Mouse (Mus musculus): Measurements from ENCODE around the gene Ankrd55. TPM values are rescaled to one million over a fixed set of nuclear protein-coding genes. Genes with fewer than 3 reads are reported as not detected.

Ankrd55 gene
- total and polyA plus RNA-seq, 2 experiments: 0.09 to 0.10 TPM

DNA sequence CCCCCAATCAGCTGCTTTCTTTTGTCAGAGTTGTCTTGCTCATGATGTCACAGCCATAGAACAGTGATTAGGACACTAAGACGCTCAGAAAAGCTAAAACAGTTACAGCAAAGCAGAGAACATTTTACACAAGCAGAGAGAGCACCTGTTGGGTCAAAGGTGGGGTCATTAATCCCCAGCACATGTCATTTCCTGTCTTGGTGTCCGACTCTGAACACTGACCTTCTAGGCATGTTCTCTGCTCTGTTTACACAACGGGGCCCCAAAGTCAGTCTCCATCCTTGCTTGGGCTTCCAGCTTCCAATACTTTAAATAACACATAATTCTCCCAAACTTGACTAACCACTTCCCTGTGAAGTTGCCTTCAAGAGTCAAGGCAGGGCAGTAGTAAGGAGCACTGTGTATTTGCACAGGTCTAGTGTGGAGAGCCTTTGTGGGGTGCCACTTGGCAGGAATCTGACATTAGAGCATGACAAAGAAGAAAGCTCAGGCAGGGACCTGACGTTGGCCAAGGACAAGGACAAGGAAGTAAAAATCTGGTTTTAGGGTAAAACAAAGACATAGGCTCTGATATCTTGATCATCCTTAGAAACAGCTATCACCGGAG, 123.1 kb downstream of the Ankrd55 start:
- no peak overlapping the region for H3K9ac ChIP-seq (ENCODE audit: low read depth, low read length)
- H3K4me1 ChIP-seq (ENCODE audit: control insufficient read depth, insufficient read depth, low read length): peaks cover 4% of the 10 kb centered on the region; the same call in 1 of the 2 replicates
- H3K27me3 ChIP-seq (ENCODE audit: control insufficient read depth, insufficient read depth, low read length): no peaks in the 10 kb centered on the region
- TF ChIP-seq POLR2A (IDR thresholded peaks at IDR 0.05; ENCODE audit: extremely low read depth, insufficient read depth, low read length) (no peak), CTCF (IDR thresholded peaks at IDR 0.05; ENCODE audit: low read depth, low read length) (no peak)
- no peaks in the 10 kb centered on the region for H3K79me2 ChIP-seq (ENCODE audit: control insufficient read depth, insufficient read depth, low read length)
- DNase-seq (ENCODE audit: extremely low read depth, low read depth, low spot score): peak; percentile 64
- 58% methylated on average over 5 of the region's 5 CpGs for WGBS
- H3K36me3 ChIP-seq (ENCODE audit: control insufficient read depth, insufficient read depth, low read length): no peaks in the 10 kb centered on the region
- H3K27ac ChIP-seq (replicated peaks; ENCODE audit: insufficient read depth, low read depth, low read length): no peak overlapping the region
- no peak overlapping the region for H3K4me3 ChIP-seq (ENCODE audit: insufficient read depth, low read depth, low read length)

- no peak for TF ChIP-seq POLR2A (IDR thresholded peaks at IDR 0.05; ENCODE audit: extremely low read depth, insufficient read depth, low read length)
These were observed 124.0 kb downstream of the Ankrd55 start for GRCm38 (mm10) chr13:112412251-112412650.

DNA sequence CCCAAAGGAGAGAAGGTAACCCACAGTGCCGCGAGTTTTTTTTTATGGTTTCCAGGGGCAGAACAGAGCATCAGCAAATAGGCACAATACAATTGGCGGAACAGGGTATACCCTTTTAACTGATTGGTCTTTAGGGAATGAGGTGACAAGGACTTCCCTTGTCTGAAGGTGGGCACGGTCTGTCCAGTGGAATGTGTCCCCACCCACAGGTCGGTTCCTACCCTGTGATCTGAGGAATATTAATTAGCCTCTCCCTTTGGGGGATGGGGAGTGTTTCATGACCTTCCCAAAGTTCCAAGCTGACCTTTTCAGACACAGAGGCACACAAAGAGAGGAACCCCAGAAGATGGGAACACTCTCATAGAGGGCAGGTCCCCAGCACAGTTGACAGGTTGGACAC, 124.6 kb downstream of the Ankrd55 start:
- H3K79me2 ChIP-seq (ENCODE audit: control insufficient read depth, insufficient read depth, low read length): no peaks in the 10 kb centered on the region
- H3K27me3 ChIP-seq (ENCODE audit: control insufficient read depth, insufficient read depth, low read length): no peaks in the 10 kb centered on the region
- no peak overlapping the region for H3K4me3 ChIP-seq (ENCODE audit: insufficient read depth, low read depth, low read length)
- no peak for TF ChIP-seq POLR2A (IDR thresholded peaks at IDR 0.05; ENCODE audit: extremely low read depth, insufficient read depth, low read length)
- TF ChIP-seq CTCF (IDR thresholded peaks at IDR 0.05; ENCODE audit: low read depth, low read length): no peak
- H3K27ac ChIP-seq (replicated peaks; ENCODE audit: insufficient read depth, low read depth, low read length): no peak overlapping the region
- no peak for DNase-seq (ENCODE audit: extremely low read depth, low read depth, low spot score)
- peaks cover 4% of the 10 kb centered on the region; the same call in 1 of the 2 replicates for H3K4me1 ChIP-seq (ENCODE audit: control insufficient read depth, insufficient read depth, low read length)
- no peak overlapping the region for H3K9ac ChIP-seq (ENCODE audit: low read depth, low read length)
- H3K36me3 ChIP-seq (ENCODE audit: control insufficient read depth, insufficient read depth, low read length): no peaks in the 10 kb centered on the region
- 92% methylated on average over 5 of the region's 5 CpGs for WGBS

More at GRCm38 (mm10) chr13:112412251-112412650, 124.0 kb downstream of the Ankrd55 start:
- no peak overlapping the region for H3K4me3 ChIP-seq (ENCODE audit: insufficient read depth, low read depth, low read length)
- DNase-seq (ENCODE audit: extremely low read depth, low read depth, low spot score): no peak
- H3K4me1 ChIP-seq (ENCODE audit: control insufficient read depth, insufficient read depth, low read length): peaks cover 4% of the 10 kb centered on the region; the same call in 1 of the 2 replicates
- no peak overlapping the region for H3K27ac ChIP-seq (replicated peaks; ENCODE audit: insufficient read depth, low read depth, low read length)
- H3K36me3 ChIP-seq (ENCODE audit: control insufficient read depth, insufficient read depth, low read length): no peaks in the 10 kb centered on the region
- H3K27me3 ChIP-seq (ENCODE audit: control insufficient read depth, insufficient read depth, low read length): no peaks in the 10 kb centered on the region
- WGBS: 88% methylated on average over 3 of the region's 3 CpGs
- no peak overlapping the region for H3K9ac ChIP-seq (ENCODE audit: low read depth, low read length)
- H3K79me2 ChIP-seq (ENCODE audit: control insufficient read depth, insufficient read depth, low read length): no peaks in the 10 kb centered on the region

DNA sequence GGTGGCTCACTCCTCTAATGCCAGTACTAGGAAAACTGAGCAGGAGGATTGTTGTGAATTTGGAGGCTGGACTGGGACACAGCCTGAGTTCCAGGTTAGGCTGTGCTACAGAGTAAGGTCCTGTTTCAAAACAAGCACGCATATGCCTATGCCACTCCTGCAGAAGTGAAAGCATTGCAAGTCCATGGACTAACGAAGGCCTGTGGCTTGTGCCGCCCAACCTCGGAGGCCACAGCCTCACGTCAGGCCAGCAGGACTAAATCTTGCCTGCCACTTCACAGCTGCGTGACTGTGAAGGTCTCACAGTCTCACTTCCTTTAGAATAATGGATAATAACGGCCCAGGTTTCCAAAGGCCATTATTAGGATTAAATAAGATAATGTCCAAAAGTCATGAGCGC, 125.4 kb downstream of the Ankrd55 start:
- H3K4me1 ChIP-seq (ENCODE audit: control insufficient read depth, insufficient read depth, low read length): peaks cover 6% of the 10 kb centered on the region; the same call in 1 of the 2 replicates
- TF ChIP-seq POLR2A (IDR thresholded peaks at IDR 0.05; ENCODE audit: extremely low read depth, insufficient read depth, low read length) (no peak), CTCF (IDR thresholded peaks at IDR 0.05; ENCODE audit: low read depth, low read length) (no peak)
- no peak overlapping the region for H3K4me3 ChIP-seq (ENCODE audit: insufficient read depth, low read depth, low read length)
- no peaks in the 10 kb centered on the region for H3K79me2 ChIP-seq (ENCODE audit: control insufficient read depth, insufficient read depth, low read length)
- H3K36me3 ChIP-seq (ENCODE audit: control insufficient read depth, insufficient read depth, low read length): no peaks in the 10 kb centered on the region
- WGBS: 91% methylated on average over 8 of the region's 8 CpGs
- DNase-seq (ENCODE audit: extremely low read depth, low read depth, low spot score): no peak
- no peak overlapping the region for H3K9ac ChIP-seq (ENCODE audit: low read depth, low read length)
- H3K27ac ChIP-seq (replicated peaks; ENCODE audit: insufficient read depth, low read depth, low read length): no peak overlapping the region
- no peaks in the 10 kb centered on the region for H3K27me3 ChIP-seq (ENCODE audit: control insufficient read depth, insufficient read depth, low read length)

DNA sequence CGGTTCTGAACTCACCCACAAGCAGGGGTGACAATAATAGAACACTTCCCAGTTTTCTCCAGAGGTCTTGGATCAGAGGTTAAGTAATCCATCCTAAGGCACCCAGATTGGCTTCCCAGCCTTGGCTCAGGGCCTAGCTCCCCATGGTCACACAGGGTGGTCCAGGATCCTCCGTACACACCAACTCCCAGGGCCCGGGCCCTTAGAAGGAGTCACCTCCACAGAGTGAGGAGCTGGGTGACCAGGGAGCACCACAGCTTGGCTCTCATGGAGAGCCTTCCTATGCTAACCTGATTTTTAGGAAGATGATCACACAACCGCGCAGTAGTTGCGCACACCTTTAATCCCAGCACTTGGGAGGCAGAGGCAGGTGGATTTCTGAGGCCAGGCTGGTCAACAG, 127.6 kb downstream of the Ankrd55 start:
- Histone ChIP-seq H3K4me3 (ENCODE audit: insufficient read depth, low read depth, low read length) (no peak overlapping the region), H3K27ac (replicated peaks; ENCODE audit: insufficient read depth, low read depth, low read length) (peak overlapping the region; percentile 81), H3K27me3 (ENCODE audit: control insufficient read depth, insufficient read depth, low read length) (no peaks in the 10 kb centered on the region), H3K79me2 (ENCODE audit: control insufficient read depth, insufficient read depth, low read length) (no peaks in the 10 kb centered on the region), H3K9ac (ENCODE audit: low read depth, low read length) (0 out of 2 replicates have a peak overlapping the region, but pooled peaks have one; percentile 16), H3K36me3 (ENCODE audit: control insufficient read depth, insufficient read depth, low read length) (no peaks in the 10 kb centered on the region), H3K4me1 (ENCODE audit: control insufficient read depth, insufficient read depth, low read length) (peaks cover 6% of the 10 kb centered on the region; the same call in 1 of the 2 replicates)
- 74% methylated on average over 6 of the region's 6 CpGs for WGBS
- no peak for TF ChIP-seq CTCF (IDR thresholded peaks at IDR 0.05; ENCODE audit: low read depth, low read length)
- no peak for TF ChIP-seq POLR2A (IDR thresholded peaks at IDR 0.05; ENCODE audit: extremely low read depth, insufficient read depth, low read length)
- no peak for DNase-seq (ENCODE audit: extremely low read depth, low read depth, low spot score)
